Mouse (Mus musculus): Measurements from ENCODE around the gene AV320801. TPM values are rescaled to one million over a fixed set of nuclear protein-coding genes. Genes with fewer than 3 reads are reported as not detected.
"Not testable (repeated sequence)": the region's sequence is repeated elsewhere in the genome, so short reads cannot be mapped to it uniquely, and the experiment has no call there.

The AV320801 gene
- 0.05 TPM in 1 of 2 replicates, not detected in the other for polyA plus RNA-seq (2015; fragmentation: Nextera tagmentation; extraction: Ambion mirVana)

DNA sequence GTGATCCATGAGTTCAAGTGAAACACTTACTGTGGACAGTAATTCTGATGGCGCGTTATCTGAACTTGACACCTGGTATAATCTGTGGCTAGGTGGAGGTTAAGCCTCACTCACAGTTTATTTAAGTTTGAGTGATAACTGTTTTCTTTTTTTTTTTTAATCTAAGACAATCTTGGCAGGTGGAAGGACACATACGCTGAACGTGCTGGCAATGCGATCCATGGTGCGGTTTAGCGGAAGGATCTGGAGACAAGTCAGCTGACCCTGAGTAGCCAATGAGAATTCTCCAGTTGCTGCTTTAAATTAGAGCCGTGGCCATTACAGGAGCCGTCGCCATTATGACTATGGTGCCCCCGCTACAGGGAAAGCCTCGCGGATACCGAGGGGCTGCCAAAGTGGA, at the start of gene AV320801:
TSS of gene AV320801 (plus strand) at position 301 of the 400 bp plus-strand sequence.
- H3K27me3 ChIP-seq (replicated peaks; ENCODE audit: insufficient read depth, low read length); H3K4me3 ChIP-seq (ENCODE audit: low read depth, low read length); H3K4me2 ChIP-seq (replicated peaks; ENCODE audit: low read depth, low read length); H3K4me1 ChIP-seq (ENCODE audit: insufficient read depth, low read depth, low read length); H3K36me3 ChIP-seq (ENCODE audit: insufficient read depth, low read length); H3K9me3 ChIP-seq (ENCODE audit: low read length); H3K27ac ChIP-seq (ENCODE audit: low read length); ATAC-seq; DNase-seq (ENCODE audit: low spot score); H3K9ac ChIP-seq (replicated peaks; ENCODE audit: low read depth): not testable (repeated sequence)
- WGBS: 92% methylated on average over 5 of the region's 14 CpGs

DNA sequence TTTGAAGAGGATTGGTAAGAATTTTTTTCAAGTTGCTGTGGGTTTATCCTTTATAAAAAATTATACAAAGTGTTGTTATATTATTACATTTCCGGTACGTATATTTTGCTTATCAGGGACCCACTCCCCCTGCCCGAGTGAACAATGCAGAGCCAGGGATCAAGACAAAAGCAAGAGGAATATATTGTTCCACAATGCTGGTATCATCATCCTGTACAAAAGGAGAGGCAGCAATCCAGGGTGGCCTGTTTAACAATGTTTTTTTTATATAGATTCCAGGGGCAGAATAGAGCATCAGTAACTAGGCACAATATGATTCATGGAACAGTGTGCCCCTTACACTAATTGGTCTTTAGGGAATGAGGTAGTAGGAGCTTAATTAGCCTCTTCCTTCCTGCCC, 30.2 kb upstream of the AV320801 start:
- no CpG with 5 or more reads among the region's 3 CpGs for WGBS
- H3K9ac ChIP-seq (replicated peaks; ENCODE audit: low read depth); H3K4me3 ChIP-seq (ENCODE audit: low read depth, low read length); H3K9me3 ChIP-seq (ENCODE audit: low read length); H3K36me3 ChIP-seq (ENCODE audit: insufficient read depth, low read length); H3K4me1 ChIP-seq (ENCODE audit: insufficient read depth, low read depth, low read length); H3K27ac ChIP-seq (ENCODE audit: low read length); DNase-seq (ENCODE audit: low spot score); ATAC-seq; H3K4me2 ChIP-seq (replicated peaks; ENCODE audit: low read depth, low read length); H3K27me3 ChIP-seq (replicated peaks; ENCODE audit: insufficient read depth, low read length): not testable (repeated sequence)

- H3K9me3 ChIP-seq (ENCODE audit: low read length); H3K4me2 ChIP-seq (replicated peaks; ENCODE audit: low read depth, low read length); H3K9ac ChIP-seq (replicated peaks; ENCODE audit: low read depth); DNase-seq (ENCODE audit: low spot score); H3K27me3 ChIP-seq (replicated peaks; ENCODE audit: insufficient read depth, low read length); H3K4me1 ChIP-seq (ENCODE audit: insufficient read depth, low read depth, low read length); H3K4me3 ChIP-seq (ENCODE audit: low read depth, low read length); H3K27ac ChIP-seq (ENCODE audit: low read length); ATAC-seq; H3K36me3 ChIP-seq (ENCODE audit: insufficient read depth, low read length): not testable (repeated sequence)
- WGBS: no CpG with 5 or more reads among the region's 6 CpGs
These were observed 12.5 kb upstream of the AV320801 start for GRCm38 (mm10) chrX:135481902-135482301.

DNA sequence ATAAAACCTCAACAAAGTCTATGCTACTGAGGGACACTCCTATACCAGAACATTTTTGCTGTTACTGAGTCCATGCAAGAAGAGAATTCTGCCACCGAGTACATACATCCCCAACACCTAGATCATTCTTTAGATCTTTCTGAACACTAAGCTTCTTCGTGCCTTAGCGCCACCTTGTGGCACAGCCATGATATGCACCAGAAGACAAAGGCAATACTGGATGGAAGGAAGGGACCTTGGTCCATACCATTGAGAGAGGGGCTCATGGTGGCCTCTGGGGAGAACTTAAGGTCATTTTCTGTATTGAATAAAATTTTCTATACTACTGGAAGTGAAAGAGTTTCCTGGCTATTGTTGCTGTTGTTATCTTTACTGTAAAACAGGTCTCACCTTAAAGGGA, 11.2 kb upstream of the AV320801 start:
- ATAC-seq; DNase-seq (ENCODE audit: low spot score); H3K27ac ChIP-seq (ENCODE audit: low read length); H3K9me3 ChIP-seq (ENCODE audit: low read length); H3K9ac ChIP-seq (replicated peaks; ENCODE audit: low read depth); H3K27me3 ChIP-seq (replicated peaks; ENCODE audit: insufficient read depth, low read length); H3K36me3 ChIP-seq (ENCODE audit: insufficient read depth, low read length); H3K4me1 ChIP-seq (ENCODE audit: insufficient read depth, low read depth, low read length); H3K4me2 ChIP-seq (replicated peaks; ENCODE audit: low read depth, low read length); H3K4me3 ChIP-seq (ENCODE audit: low read depth, low read length): not testable (repeated sequence)
- no CpG with 5 or more reads among the region's 3 CpGs for WGBS

Other genes with a start within 250 kb of the AV320801 start
- not detected in 2 replicates for gene Pramel3, start 192.3 kb upstream of the AV320801 start, polyA plus RNA-seq (2015; fragmentation: Nextera tagmentation; extraction: Ambion mirVana)
- gene Gm5128, start 121.3 kb upstream of the AV320801 start, polyA plus RNA-seq (2015; fragmentation: Nextera tagmentation; extraction: Ambion mirVana): 0.02 TPM in 1 of 2 replicates, not detected in the other
- gene Gm7903, start 60.8 kb upstream of the AV320801 start, polyA plus RNA-seq (2015; fragmentation: Nextera tagmentation; extraction: Ambion mirVana): not detected in 2 replicates
- gene Nxf7, start 104.2 kb downstream of the AV320801 start, polyA plus RNA-seq (2015; fragmentation: Nextera tagmentation; extraction: Ambion mirVana): 0.07 TPM in 1 of 2 replicates, not detected in the other
- not detected in 2 replicates for gene Prame, start 133.1 kb downstream of the AV320801 start, polyA plus RNA-seq (2015; fragmentation: Nextera tagmentation; extraction: Ambion mirVana)
- not detected in 2 replicates for gene Tcp11x2, start 199.2 kb downstream of the AV320801 start, polyA plus RNA-seq (2015; fragmentation: Nextera tagmentation; extraction: Ambion mirVana)
- gene Tmsb15a, start 230.7 kb downstream of the AV320801 start, polyA plus RNA-seq (2015; fragmentation: Nextera tagmentation; extraction: Ambion mirVana): not detected in 2 replicates
- 6.7 and 8.4 TPM in 2 replicates for gene Armcx5, start 248.1 kb downstream of the AV320801 start, polyA plus RNA-seq (2015; fragmentation: Nextera tagmentation; extraction: Ambion mirVana)
- gene Gprasp1, start 248.1 kb downstream of the AV320801 start, polyA plus RNA-seq (2015; fragmentation: Nextera tagmentation; extraction: Ambion mirVana): 11.5 and 14.7 TPM in 2 replicates